1 mouse cellular context compared by ENCODE assay signal in the genomic region with DNA sequence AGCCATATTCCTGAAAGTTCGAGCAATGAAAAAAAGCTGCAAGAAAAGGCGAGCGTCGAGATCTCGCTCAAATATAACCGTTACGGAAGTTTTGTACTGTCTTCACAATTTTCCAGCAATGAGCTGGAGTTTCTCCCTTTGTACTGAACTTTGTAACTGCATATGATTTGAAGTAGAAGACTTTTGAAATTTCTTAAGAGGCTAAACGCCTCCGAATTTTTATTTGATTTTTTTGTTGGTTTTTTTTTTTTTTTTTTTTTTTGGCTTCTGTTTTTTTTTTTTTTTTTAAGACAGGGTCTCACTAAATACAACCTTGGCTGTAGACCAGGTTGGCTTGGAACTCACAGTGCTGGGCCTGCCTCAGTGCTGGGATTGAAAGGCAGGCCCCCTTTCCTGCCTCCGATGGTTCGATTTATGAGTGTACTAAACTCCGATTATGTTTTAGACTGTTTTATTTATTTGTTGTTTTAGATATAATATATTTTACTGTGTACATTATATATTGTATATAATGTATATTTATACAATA.
TF ChIP-seq lines count a peak whose summit lies in the region.

No protein-coding gene starts in this region.

TF ChIP-seq in CH12.LX, 34 proteins besides CTCF, POLR2A, EP300 and RAD21:
- TF ChIP-seq ZNF384 (IDR thresholded peaks at IDR 0.05; ENCODE audit: low read depth, low read length) (peak; percentile 93), RCOR1 (conservative IDR thresholded peaks at IDR 0.05; ENCODE audit: low read depth, low read length) (no peak), USF1 (IDR thresholded peaks at IDR 0.05; ENCODE audit: low read depth, low read length) (no peak), MYC (IDR thresholded peaks at IDR 0.05; ENCODE audit: low read depth, low read length) (no peak), USF2 (conservative IDR thresholded peaks at IDR 0.05; ENCODE audit: low read depth, low read length) (no peak), HCFC1 (IDR thresholded peaks at IDR 0.05; ENCODE audit: low read depth, low read length) (no peak), JUND (conservative IDR thresholded peaks at IDR 0.05; ENCODE audit: low read depth, low read length) (no peak), MAZ (IDR thresholded peaks at IDR 0.05; ENCODE audit: low read depth, low read length) (peak; percentile 8; the same call in 1 of the 2 replicates), NRF1 (IDR thresholded peaks at IDR 0.05; ENCODE audit: low read depth, low read length) (no peak), CHD2 (IDR thresholded peaks at IDR 0.05; ENCODE audit: low read length) (no peak), POLR2AphosphoS2 (IDR thresholded peaks at IDR 0.05; ENCODE audit: low read depth, low read length) (no peak), TBP (conservative IDR thresholded peaks at IDR 0.05; ENCODE audit: low read depth, low read length) (no peak)
